ENCODE assay signal across 8 mouse cellular contexts in the genomic region with DNA sequence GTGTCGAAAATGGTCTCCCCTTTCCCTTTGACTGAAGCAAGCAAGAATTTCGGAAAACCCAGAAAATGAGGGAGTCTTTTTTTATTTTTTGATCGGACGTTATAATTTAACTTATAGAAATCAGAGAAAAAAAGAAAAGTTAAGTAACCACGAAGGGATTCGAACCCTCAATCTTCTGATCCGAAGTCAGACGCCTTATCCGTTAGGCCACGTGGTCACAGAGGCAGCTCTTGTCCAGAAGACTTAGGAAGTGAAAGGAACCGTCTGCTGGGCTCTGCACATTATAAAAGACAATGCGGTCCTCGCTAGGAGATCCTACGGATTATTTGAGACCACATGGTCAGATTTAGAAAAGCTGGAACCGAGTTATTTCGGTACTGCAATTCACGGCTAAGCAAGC. TPM values are rescaled to one million over a fixed set of nuclear protein-coding genes. Genes with fewer than 3 reads are reported as not detected.
DNase-seq lines count a peak whose midpoint lies in the region; ATAC-seq and TF ChIP-seq lines count a peak whose summit lies in the region.

No protein-coding gene starts in this region.

- no peak for TF ChIP-seq POLR2A in cerebellum, adult 2 months (IDR thresholded peaks at IDR 0.05; ENCODE audit: borderline replicate concordance, insufficient read depth, low read length)

- peak overlapping the region; percentile 44 for H3K4me3 ChIP-seq in cerebellum, adult 2 months (replicated peaks; ENCODE audit: insufficient read depth, low read depth, low read length)
- H3K4me3 ChIP-seq in forebrain, embryonic 16.5 days (replicated peaks; ENCODE audit: low read length): peak overlapping the region; percentile 52
- peak overlapping the region; percentile 44 for H3K4me3 ChIP-seq in liver, postnatal 0 days (ENCODE audit: low read depth, low read length)
- H3K4me3 ChIP-seq in neural tube, embryonic 12.5 days: peak overlapping the region; percentile 29

- H3K27me3 ChIP-seq in cerebellum, adult 2 months (ENCODE audit: control insufficient read depth, insufficient read depth, low read length): no peaks in the 10 kb centered on the region
- no peaks in the 10 kb centered on the region for H3K27me3 ChIP-seq in forebrain, embryonic 16.5 days (replicated peaks; ENCODE audit: control insufficient read depth, insufficient read depth, low read length)
- no peaks in the 10 kb centered on the region for H3K27me3 ChIP-seq in liver, postnatal 0 days (ENCODE audit: insufficient read depth, low read length)
- no peaks in the 10 kb centered on the region for H3K27me3 ChIP-seq in neural tube, embryonic 12.5 days (replicated peaks)

- intact Hi-C loops in heart, postnatal 25 days (cut with DNase I): loop anchor here (1.0 to 5.0 kb wide), 3 partner anchors 71 to 1499 kb away; no protein-coding TSS in a partner anchor

- ATAC-seq in forebrain, embryonic 16.5 days: peak; percentile 41
- ATAC-seq in liver, postnatal 0 days: no peak
- ATAC-seq in neural tube, embryonic 12.5 days (ENCODE audit: low FRiP score, low read depth): no peak

- no peak overlapping the region for H3K27ac ChIP-seq in cerebellum, adult 2 months (ENCODE audit: insufficient read depth, low read length)
- H3K27ac ChIP-seq in forebrain, embryonic 16.5 days (ENCODE audit: low read length): peak overlapping the region; percentile 86
- no peak overlapping the region for H3K27ac ChIP-seq in liver, postnatal 0 days (ENCODE audit: low read depth)
- peak overlapping the region; percentile 2; the same call in 1 of the 2 replicates for H3K27ac ChIP-seq in neural tube, embryonic 12.5 days

- 0 out of 2 replicates have a peak, but pooled peaks have one; percentile 16 for TF ChIP-seq EP300 in liver, postnatal 0 days (IDR thresholded peaks at IDR 0.05; ENCODE audit: low read depth)

- 2% methylated on average over 17 of the region's 17 CpGs for WGBS in cerebellum, adult 2 months
- WGBS in forebrain, embryonic 16.5 days: under 1% methylated on average over 17 of the region's 17 CpGs
- WGBS in liver, postnatal 0 days (ENCODE audit: insufficient replicate concordance): under 1% methylated on average over 17 of the region's 17 CpGs
- WGBS in neural tube, embryonic 12.5 days: under 1% methylated on average over 17 of the region's 17 CpGs

- peak overlapping the region; percentile 63 for H3K9ac ChIP-seq in forebrain, embryonic 16.5 days (replicated peaks; ENCODE audit: low read depth, low read length)
- H3K9ac ChIP-seq in liver, postnatal 0 days (replicated peaks): peak overlapping the region; percentile 42
- peak overlapping the region; percentile 48 for H3K9ac ChIP-seq in neural tube, embryonic 12.5 days

- H3K36me3 ChIP-seq in forebrain, embryonic 16.5 days (ENCODE audit: control insufficient read depth, insufficient read depth): no peaks in the 10 kb centered on the region
- no peaks in the 10 kb centered on the region for H3K36me3 ChIP-seq in liver, postnatal 0 days (replicated peaks; ENCODE audit: insufficient read depth, low read length)
- H3K36me3 ChIP-seq in neural tube, embryonic 12.5 days: no peaks in the 10 kb centered on the region

- no peaks in the 10 kb centered on the region for H3K9me3 ChIP-seq in forebrain, embryonic 16.5 days (ENCODE audit: control insufficient read depth, low read length)
- no peaks in the 10 kb centered on the region for H3K9me3 ChIP-seq in liver, postnatal 0 days (ENCODE audit: low read length)
- no peaks in the 10 kb centered on the region for H3K9me3 ChIP-seq in neural tube, embryonic 12.5 days

- peak; percentile 90 for DNase-seq in ES-CJ7 (ENCODE audit: low read depth, low spot score)
- DNase-seq in cerebellum, adult 2 months: peak; percentile 87 to 90
- DNase-seq in heart, postnatal 25 days (ENCODE audit: low spot score): peak; percentile 74
- DNase-seq in layer of hippocampus, adult 18-20 months (ENCODE audit: low spot score in 2 of 2): peak; percentile 87 to 97
- DNase-seq in liver, postnatal 0 days: peak; percentile 91
- DNase-seq in telencephalon, adult 2 months (ENCODE audit: low read depth, low spot score): peak; percentile 81

- H3K4me1 ChIP-seq in cerebellum, adult 2 months (ENCODE audit: control insufficient read depth, insufficient read depth, low read length): no peaks in the 10 kb centered on the region
- H3K4me1 ChIP-seq in forebrain, embryonic 16.5 days (replicated peaks; ENCODE audit: control insufficient read depth, insufficient read depth, low read length): no peaks in the 10 kb centered on the region; the same call in 1 of the 2 replicates
- peaks cover 12% of the 10 kb centered on the region for H3K4me1 ChIP-seq in liver, postnatal 0 days (ENCODE audit: insufficient read depth)
- peaks cover 5% of the 10 kb centered on the region; the same call in 1 of the 2 replicates for H3K4me1 ChIP-seq in neural tube, embryonic 12.5 days

- TF ChIP-seq CTCF in cerebellum, adult 2 months (IDR thresholded peaks at IDR 0.05; ENCODE audit: borderline replicate concordance, insufficient read depth, low read depth, low read length): no peak
- no peak for TF ChIP-seq CTCF in liver, postnatal 0 days (IDR thresholded peaks at IDR 0.05; ENCODE audit: low read depth)

- peak overlapping the region; percentile 62 for H3K4me2 ChIP-seq in forebrain, embryonic 16.5 days (ENCODE audit: low read length)
- peak overlapping the region; percentile 73 for H3K4me2 ChIP-seq in liver, postnatal 0 days (ENCODE audit: low read depth, low read length)
- peak overlapping the region; percentile 54 for H3K4me2 ChIP-seq in neural tube, embryonic 12.5 days (replicated peaks)

RNA-seq across cellular contexts. Expression of a gene that starts 4.5 kb away (rescaled TPM):
- polyA plus RNA-seq in cerebellum, adult 2 months (2012; rRNA removed): 33.0 and 35.8 TPM in 2 replicates
- 2.9 and 4.6 TPM in 2 replicates for polyA plus RNA-seq in forebrain, embryonic 16.5 days (2015; fragmentation: Nextera tagmentation; extraction: Ambion mirVana)
- 100 to 1,000 TPM; 272 to 334 TPM for total RNA-seq in heart, postnatal 25 days (2021)
- 100 to 1,000 TPM; 331 to 357 TPM for total RNA-seq in layer of hippocampus, adult 18-20 months (2021)
- polyA plus RNA-seq in liver, postnatal 0 days (2015; fragmentation: Nextera tagmentation; extraction: Ambion mirVana): 7.2 and 7.5 TPM in 2 replicates
- polyA plus RNA-seq in neural tube, embryonic 12.5 days (2016; fragmentation: Nextera tagmentation; extraction: Ambion mirVana): 4.6 and 6.6 TPM in 2 replicates

RNA-seq across cellular contexts. Expression of a gene that starts 7.4 kb away (rescaled TPM):
- polyA plus RNA-seq in cerebellum, adult 2 months (2012; rRNA removed): 0.60 and 2.4 TPM in 2 replicates
- not detected in 2 replicates for polyA plus RNA-seq in forebrain, embryonic 16.5 days (2015; fragmentation: Nextera tagmentation; extraction: Ambion mirVana)
- total RNA-seq in heart, postnatal 25 days (2021): 10 to 100 TPM; 13.7 to 25.9 TPM
- 1 to 10 TPM in 1 of 2 experiments, not detected in 1; 3.0 TPM for total RNA-seq in layer of hippocampus, adult 18-20 months (2021)
- polyA plus RNA-seq in liver, postnatal 0 days (2015; fragmentation: Nextera tagmentation; extraction: Ambion mirVana): 9.7 and 9.8 TPM in 2 replicates
- polyA plus RNA-seq in neural tube, embryonic 12.5 days (2016; fragmentation: Nextera tagmentation; extraction: Ambion mirVana): 2.7 and 5.6 TPM in 2 replicates

RNA-seq across cellular contexts. Expression of a gene that starts 8.9 kb away (rescaled TPM):
- polyA plus RNA-seq in cerebellum, adult 2 months (2012; rRNA removed): 0.29 TPM in 1 of 2 replicates, not detected in the other
- 1.5 and 3.2 TPM in 2 replicates for polyA plus RNA-seq in forebrain, embryonic 16.5 days (2015; fragmentation: Nextera tagmentation; extraction: Ambion mirVana)
- 1 to 10 TPM; 3.4 to 4.1 TPM for total RNA-seq in heart, postnatal 25 days (2021)
- 1 to 10 TPM; 2.1 to 4.9 TPM for total RNA-seq in layer of hippocampus, adult 18-20 months (2021)
- 3.7 and 6.3 TPM in 2 replicates for polyA plus RNA-seq in liver, postnatal 0 days (2015; fragmentation: Nextera tagmentation; extraction: Ambion mirVana)
- 3.0 and 5.4 TPM in 2 replicates for polyA plus RNA-seq in neural tube, embryonic 12.5 days (2016; fragmentation: Nextera tagmentation; extraction: Ambion mirVana)

RNA-seq across cellular contexts. Expression of a gene that starts 16.9 kb away (rescaled TPM):
- 0.33 and 0.34 TPM in 2 replicates for polyA plus RNA-seq in cerebellum, adult 2 months (2012; rRNA removed)
- polyA plus RNA-seq in forebrain, embryonic 16.5 days (2015; fragmentation: Nextera tagmentation; extraction: Ambion mirVana): 0.23 and 0.47 TPM in 2 replicates
- total RNA-seq in heart, postnatal 25 days (2021): 1 to 10 TPM; 1.4 to 1.9 TPM
- total RNA-seq in layer of hippocampus, adult 18-20 months (2021): under 1 TPM; 0.43 to 0.54 TPM
- polyA plus RNA-seq in liver, postnatal 0 days (2015; fragmentation: Nextera tagmentation; extraction: Ambion mirVana): 0.58 and 0.64 TPM in 2 replicates
- polyA plus RNA-seq in neural tube, embryonic 12.5 days (2016; fragmentation: Nextera tagmentation; extraction: Ambion mirVana): 0.63 TPM in 2 replicates

RNA-seq across cellular contexts. Expression of a gene that starts 17.5 kb away (rescaled TPM):
- 0.32 and 0.33 TPM in 2 replicates for polyA plus RNA-seq in cerebellum, adult 2 months (2012; rRNA removed)
- 0.30 and 0.61 TPM in 2 replicates for polyA plus RNA-seq in forebrain, embryonic 16.5 days (2015; fragmentation: Nextera tagmentation; extraction: Ambion mirVana)
- total RNA-seq in heart, postnatal 25 days (2021): 10 to 100 TPM in 1 of 2 experiments, 1 to 10 TPM in 1; 6.4 to 10.6 TPM
- total RNA-seq in layer of hippocampus, adult 18-20 months (2021): 10 to 100 TPM; 15.1 to 16.5 TPM
- polyA plus RNA-seq in liver, postnatal 0 days (2015; fragmentation: Nextera tagmentation; extraction: Ambion mirVana): 1.3 and 1.5 TPM in 2 replicates
- polyA plus RNA-seq in neural tube, embryonic 12.5 days (2016; fragmentation: Nextera tagmentation; extraction: Ambion mirVana): 0.60 and 0.63 TPM in 2 replicates

Comparison
In these comparisons a context has a peak if more than half of its experiments do, and no peak if none do; other contexts are left out.
1. H3K27ac ChIP-seq: peak in forebrain, embryonic 16.5 days (single experiment) and neural tube, embryonic 12.5 days (single experiment); none in cerebellum, adult 2 months (single experiment) and liver, postnatal 0 days (single experiment).
2. Peak in every context shown above with its lines, with median percentiles within 50 percentile points of each other: DNase-seq, H3K4me3 ChIP-seq, H3K4me2 ChIP-seq and H3K9ac ChIP-seq.